Comparison of ENCODE assay signal across 8 mouse cellular contexts in genomic region chr19:56822448-56822836, GRCm38 (mm10). TPM values are rescaled to one million over a fixed set of nuclear protein-coding genes. Genes with fewer than 3 reads are reported as not detected.
A peak's percentile ranks its signal among the peaks of the same experiment; 100 is the strongest.
DNase-seq lines count a peak whose midpoint lies in the region; ATAC-seq and TF ChIP-seq lines count a peak whose summit lies in the region.

No protein-coding gene starts in this region.

- intact Hi-C loops in left cerebral cortex, adult 2 months (cut with DNase I) = loop anchor here (5.0 kb wide), 1 partner anchor 85 kb away; no protein-coding TSS in a partner anchor

- DNase-seq in left cerebral cortex, adult 2 months (ENCODE audit: extremely low spot score in 1 of 2, low spot score in 2 of 2) = no peak
- DNase-seq in left cerebral cortex, adult 9 months (ENCODE audit: low spot score in 2 of 2) = no peak
- DNase-seq in limb, embryonic 10.5 days (ENCODE audit: low spot score) = no peak
- DNase-seq in right cerebral cortex, postnatal 36 days (ENCODE audit: low spot score in 2 of 2) = no peak
- no peak for DNase-seq in layer of hippocampus, adult 8-10 months (ENCODE audit: low spot score in 2 of 2)
- no peak for DNase-seq in layer of hippocampus, adult 18-20 months (ENCODE audit: low spot score in 2 of 2)

- H3K4me2 ChIP-seq in embryonic facial prominence, embryonic 13.5 days = peak overlapping the region; percentile 84
- H3K4me2 ChIP-seq in neural tube, embryonic 14.5 days (ENCODE audit: low read depth, low read length) = peak overlapping the region; percentile 69

- TF ChIP-seq CTCF in left cerebral cortex, adult 2 months (IDR thresholded peaks at IDR 0.05) = no peak

- 0 out of 2 replicates have a peak, but pooled peaks have one; percentile 4 for ATAC-seq in embryonic facial prominence, embryonic 13.5 days (ENCODE audit: insufficient number of reproducible peaks, insufficient read depth, low FRiP score, low TSS enrichment, low read depth)
- peak; percentile 50 for ATAC-seq in neural tube, embryonic 14.5 days (ENCODE audit: low read depth)

- H3K9ac ChIP-seq in embryonic facial prominence, embryonic 13.5 days = peak overlapping the region; percentile 92
- H3K9ac ChIP-seq in neural tube, embryonic 14.5 days (replicated peaks; ENCODE audit: low read depth, low read length) = no peak overlapping the region; the same call in 1 of the 2 replicates

- no peaks in the 10 kb centered on the region for H3K9me3 ChIP-seq in embryonic facial prominence, embryonic 13.5 days
- H3K9me3 ChIP-seq in limb, embryonic 10.5 days (replicated peaks) = no peaks in the 10 kb centered on the region
- H3K9me3 ChIP-seq in neural tube, embryonic 14.5 days (ENCODE audit: control insufficient read depth, low read length) = no peaks in the 10 kb centered on the region

- no peaks in the 10 kb centered on the region for H3K36me3 ChIP-seq in embryonic facial prominence, embryonic 13.5 days
- H3K36me3 ChIP-seq in limb, embryonic 10.5 days = no peaks in the 10 kb centered on the region
- no peaks in the 10 kb centered on the region for H3K36me3 ChIP-seq in neural tube, embryonic 14.5 days (ENCODE audit: control insufficient read depth, insufficient read depth, low read length)

- no peak overlapping the region; the same call in 1 of the 2 replicates for H3K27ac ChIP-seq in left cerebral cortex, adult 2 months
- H3K27ac ChIP-seq in embryonic facial prominence, embryonic 13.5 days = no peak overlapping the region
- peak overlapping the region; percentile 91 for H3K27ac ChIP-seq in limb, embryonic 10.5 days
- H3K27ac ChIP-seq in neural tube, embryonic 14.5 days (ENCODE audit: low read depth, low read length) = no peak overlapping the region

- H3K4me3 ChIP-seq in left cerebral cortex, adult 2 months = peak overlapping the region; percentile 89
- H3K4me3 ChIP-seq in embryonic facial prominence, embryonic 13.5 days = peak overlapping the region; percentile 97
- H3K4me3 ChIP-seq in limb, embryonic 10.5 days = peak overlapping the region; percentile 89
- peak overlapping the region; percentile 97 for H3K4me3 ChIP-seq in neural tube, embryonic 14.5 days (ENCODE audit: low read depth, low read length)

- peaks cover 32% of the 10 kb centered on the region for H3K4me1 ChIP-seq in embryonic facial prominence, embryonic 13.5 days
- H3K4me1 ChIP-seq in limb, embryonic 10.5 days = peaks cover 27% of the 10 kb centered on the region
- peaks cover 21% of the 10 kb centered on the region for H3K4me1 ChIP-seq in neural tube, embryonic 14.5 days (ENCODE audit: control insufficient read depth, insufficient read depth, low read length)

- 21% methylated on average over 10 of the region's 10 CpGs for WGBS in embryonic facial prominence, embryonic 13.5 days
- 25% methylated on average over 10 of the region's 10 CpGs for WGBS in limb, embryonic 10.5 days
- 20% methylated on average over 10 of the region's 10 CpGs for WGBS in neural tube, embryonic 14.5 days

- H3K27me3 ChIP-seq in embryonic facial prominence, embryonic 13.5 days = no peaks in the 10 kb centered on the region
- H3K27me3 ChIP-seq in limb, embryonic 10.5 days (ENCODE audit: low read depth, poor library complexity, severe bottlenecking) = peaks cover 45% of the 10 kb centered on the region
- H3K27me3 ChIP-seq in neural tube, embryonic 14.5 days (ENCODE audit: control insufficient read depth, insufficient read depth, low read length) = no peaks in the 10 kb centered on the region

RNA-seq across cellular contexts. Expression of gene Ccdc186, which starts 0.5 kb away (rescaled TPM):
- total RNA-seq in left cerebral cortex, adult 2 months (2021) = 10 to 100 TPM; 55.1 to 66.5 TPM
- polyA plus RNA-seq in embryonic facial prominence, embryonic 13.5 days (2015; fragmentation: Nextera tagmentation; extraction: Ambion mirVana) = 24.8 and 27.7 TPM in 2 replicates
- polyA plus RNA-seq in limb, embryonic 10.5 days (2016; fragmentation: Nextera tagmentation; extraction: Ambion mirVana) = 11.5 and 15.9 TPM in 2 replicates
- polyA plus RNA-seq in neural tube, embryonic 14.5 days (2014; fragmentation: Nextera tagmentation; extraction: Ambion mirVana) = 25.0 and 25.4 TPM in 2 replicates
- 10 to 100 TPM; 41.4 to 56.6 (median 51.8) TPM for total RNA-seq in layer of hippocampus, adult 8-10 months (2022)
- total RNA-seq in layer of hippocampus, adult 18-20 months (2021) = 10 to 100 TPM; 51.0 to 51.4 TPM

RNA-seq across cellular contexts. Expression of gene Tdrd1, which starts 3.6 kb away (rescaled TPM):
- under 1 TPM; 0.38 to 0.47 TPM for total RNA-seq in left cerebral cortex, adult 2 months (2021)
- 1.3 and 1.5 TPM in 2 replicates for polyA plus RNA-seq in embryonic facial prominence, embryonic 13.5 days (2015; fragmentation: Nextera tagmentation; extraction: Ambion mirVana)
- polyA plus RNA-seq in limb, embryonic 10.5 days (2016; fragmentation: Nextera tagmentation; extraction: Ambion mirVana) = 0.84 and 0.98 TPM in 2 replicates
- 0.86 and 1.2 TPM in 2 replicates for polyA plus RNA-seq in neural tube, embryonic 14.5 days (2014; fragmentation: Nextera tagmentation; extraction: Ambion mirVana)
- total RNA-seq in layer of hippocampus, adult 8-10 months (2022) = under 1 TPM; 0.37 to 0.65 (median 0.42) TPM
- under 1 TPM; 0.37 to 0.71 TPM for total RNA-seq in layer of hippocampus, adult 18-20 months (2021)

RNA-seq across cellular contexts. Expression of gene Vwa2, which starts 51.6 kb away (rescaled TPM):
- not detected for total RNA-seq in left cerebral cortex, adult 2 months (2021)
- polyA plus RNA-seq in embryonic facial prominence, embryonic 13.5 days (2015; fragmentation: Nextera tagmentation; extraction: Ambion mirVana) = 7.5 and 8.0 TPM in 2 replicates
- polyA plus RNA-seq in limb, embryonic 10.5 days (2016; fragmentation: Nextera tagmentation; extraction: Ambion mirVana) = 3.7 and 4.9 TPM in 2 replicates
- 0.16 and 0.18 TPM in 2 replicates for polyA plus RNA-seq in neural tube, embryonic 14.5 days (2014; fragmentation: Nextera tagmentation; extraction: Ambion mirVana)
- not detected for total RNA-seq in layer of hippocampus, adult 8-10 months (2022)
- total RNA-seq in layer of hippocampus, adult 18-20 months (2021) = under 1 TPM in 1 of 2 experiments, not detected in 1; 0.13 TPM
